Mouse (Mus musculus): Measurements from ENCODE around the gene Klri2. TPM values are rescaled to one million over a fixed set of nuclear protein-coding genes. Genes with fewer than 3 reads are reported as not detected.
"Not testable (repeated sequence)": the region's sequence is repeated elsewhere in the genome, so short reads cannot be mapped to it uniquely, and the experiment has no call there.

Gene Klri2
- not detected in 2 replicates for polyA plus RNA-seq (2012; ENCODE audit: insufficient read depth, insufficient read length, missing spikeins)

- TF ChIP-seq CTCF (IDR thresholded peaks at IDR 0.05; ENCODE audit: low read depth, low read length): no peak
- TF ChIP-seq POLR2A (IDR thresholded peaks at IDR 0.05; ENCODE audit: borderline replicate concordance, low read depth, low read length): no peak
- Histone ChIP-seq H3K27ac (ENCODE audit: insufficient read depth, low read depth, low read length) (no peak within 1 kb of the TSS), H3K4me1 (ENCODE audit: control insufficient read depth, insufficient read depth, low read length) (no peaks in the 10 kb centered on the region; the same call in 1 of the 2 replicates), H3K4me3 (ENCODE audit: insufficient read depth, low read length) (no peak within 1 kb of the TSS)
Observed at GRCm38 (mm10) chr6:129740069-129740721, at the start of gene Klri2. Gene Klri2, minus strand, starts transcription at chr6:129740484.

GRCm38 (mm10) chr6:129784170-129784569, 43.9 kb upstream of the Klri2 start, which contains the start of gene Gm156:
Gene Gm156, minus strand, starts transcription at chr6:129784270.
- H3K4me1 ChIP-seq (ENCODE audit: control insufficient read depth, insufficient read depth, low read length); H3K4me3 ChIP-seq (ENCODE audit: insufficient read depth, low read length); H3K27ac ChIP-seq (ENCODE audit: insufficient read depth, low read depth, low read length): not testable (repeated sequence)

- Histone ChIP-seq H3K27ac (ENCODE audit: insufficient read depth, low read depth, low read length) (no peak overlapping the region), H3K4me1 (ENCODE audit: control insufficient read depth, insufficient read depth, low read length) (no peaks in the 10 kb centered on the region), H3K4me3 (ENCODE audit: insufficient read depth, low read length) (no peak overlapping the region)
- no peak for TF ChIP-seq POLR2A (IDR thresholded peaks at IDR 0.05; ENCODE audit: borderline replicate concordance, low read depth, low read length)
- TF ChIP-seq CTCF (IDR thresholded peaks at IDR 0.05; ENCODE audit: low read depth, low read length): no peak
Observed at GRCm38 (mm10) chr6:129747654-129748032, 7.4 kb upstream of the Klri2 start.

GRCm38 (mm10) chr6:129747016-129747653, 6.9 kb upstream of the Klri2 start:
- Histone ChIP-seq H3K27ac (ENCODE audit: insufficient read depth, low read depth, low read length) (no peak overlapping the region), H3K4me3 (ENCODE audit: insufficient read depth, low read length) (no peak overlapping the region), H3K4me1 (ENCODE audit: control insufficient read depth, insufficient read depth, low read length) (no peaks in the 10 kb centered on the region)
- no peak for TF ChIP-seq POLR2A (IDR thresholded peaks at IDR 0.05; ENCODE audit: borderline replicate concordance, low read depth, low read length)
- TF ChIP-seq CTCF (IDR thresholded peaks at IDR 0.05; ENCODE audit: low read depth, low read length): no peak

- no peak overlapping the region for H3K27ac ChIP-seq (ENCODE audit: insufficient read depth, low read depth, low read length)
- H3K4me1 ChIP-seq (ENCODE audit: control insufficient read depth, insufficient read depth, low read length): no peaks in the 10 kb centered on the region
- H3K4me3 ChIP-seq (ENCODE audit: insufficient read depth, low read length): no peak overlapping the region
- TF ChIP-seq POLR2A (IDR thresholded peaks at IDR 0.05; ENCODE audit: borderline replicate concordance, low read depth, low read length): no peak
- no peak for TF ChIP-seq CTCF (IDR thresholded peaks at IDR 0.05; ENCODE audit: low read depth, low read length)
Observed at GRCm38 (mm10) chr6:129746151-129746550, 5.9 kb upstream of the Klri2 start.

GRCm38 (mm10) chr6:129736414-129736813, 3.9 kb downstream of the Klri2 start:
- no peak overlapping the region for H3K4me3 ChIP-seq (ENCODE audit: insufficient read depth, low read length)
- no peak overlapping the region for H3K27ac ChIP-seq (ENCODE audit: insufficient read depth, low read depth, low read length)
- no peaks in the 10 kb centered on the region; the same call in 1 of the 2 replicates for H3K4me1 ChIP-seq (ENCODE audit: control insufficient read depth, insufficient read depth, low read length)
- no peak for TF ChIP-seq POLR2A (IDR thresholded peaks at IDR 0.05; ENCODE audit: borderline replicate concordance, low read depth, low read length)
- TF ChIP-seq CTCF (IDR thresholded peaks at IDR 0.05; ENCODE audit: low read depth, low read length): no peak

GRCm38 (mm10) chr6:129727237-129727636, 13.0 kb downstream of the Klri2 start:
- Histone ChIP-seq H3K27ac (ENCODE audit: insufficient read depth, low read depth, low read length) (no peak overlapping the region), H3K4me1 (ENCODE audit: control insufficient read depth, insufficient read depth, low read length) (no peaks in the 10 kb centered on the region), H3K4me3 (ENCODE audit: insufficient read depth, low read length) (no peak overlapping the region)
- TF ChIP-seq CTCF (IDR thresholded peaks at IDR 0.05; ENCODE audit: low read depth, low read length): no peak
- no peak for TF ChIP-seq POLR2A (IDR thresholded peaks at IDR 0.05; ENCODE audit: borderline replicate concordance, low read depth, low read length)

- no peak overlapping the region for H3K27ac ChIP-seq (ENCODE audit: insufficient read depth, low read depth, low read length)
- no peak overlapping the region for H3K4me3 ChIP-seq (ENCODE audit: insufficient read depth, low read length)
- 0 out of 2 replicates have a peak, but pooled peaks cover 3% of the 10 kb centered on the region for H3K4me1 ChIP-seq (ENCODE audit: control insufficient read depth, insufficient read depth, low read length)
- TF ChIP-seq POLR2A (IDR thresholded peaks at IDR 0.05; ENCODE audit: borderline replicate concordance, low read depth, low read length) (no peak), CTCF (IDR thresholded peaks at IDR 0.05; ENCODE audit: low read depth, low read length) (no peak)
Observed at GRCm38 (mm10) chr6:129721390-129721789, 18.9 kb downstream of the Klri2 start.

- H3K4me1 ChIP-seq (ENCODE audit: control insufficient read depth, insufficient read depth, low read length): 0 out of 2 replicates have a peak, but pooled peaks cover 4% of the 10 kb centered on the region
- H3K27ac ChIP-seq (ENCODE audit: insufficient read depth, low read depth, low read length): no peak overlapping the region
- H3K4me3 ChIP-seq (ENCODE audit: insufficient read depth, low read length): no peak overlapping the region
- TF ChIP-seq CTCF (IDR thresholded peaks at IDR 0.05; ENCODE audit: low read depth, low read length) (no peak), POLR2A (IDR thresholded peaks at IDR 0.05; ENCODE audit: borderline replicate concordance, low read depth, low read length) (no peak)
Observed at GRCm38 (mm10) chr6:129720487-129720886, 19.8 kb downstream of the Klri2 start.

GRCm38 (mm10) chr6:129717032-129717431, 23.3 kb downstream of the Klri2 start, which contains the start of gene Klri1:
Gene Klri1, minus strand, starts transcription at chr6:129717132.
- H3K4me1 ChIP-seq (ENCODE audit: control insufficient read depth, insufficient read depth, low read length): peaks cover 23% of the 10 kb centered on the region
- TF ChIP-seq POLR2A (IDR thresholded peaks at IDR 0.05; ENCODE audit: borderline replicate concordance, low read depth, low read length) (no peak), CTCF (IDR thresholded peaks at IDR 0.05; ENCODE audit: low read depth, low read length) (no peak)
- no peak within 1 kb of the TSS for H3K27ac ChIP-seq (ENCODE audit: insufficient read depth, low read depth, low read length)
- H3K4me3 ChIP-seq (ENCODE audit: insufficient read depth, low read length): no peak within 1 kb of the TSS
